Mouse (Mus musculus): ENCODE measurements around the gene Ints6. TPM values are rescaled to one million over a fixed set of nuclear protein-coding genes. Genes with fewer than 3 reads are reported as not detected.
"Not testable (repeated sequence)": the region's sequence is repeated elsewhere in the genome, so short reads cannot be mapped to it uniquely, and the experiment has no call there.

The Ints6 gene
- total RNA-seq, 1 experiment from 2014 or later = 247 TPM

- no peak for ATAC-seq (replicated peaks in 1 of 2; ENCODE audit: insufficient read depth in 1 of 2, low FRiP score in 2 of 2, low TSS enrichment in 1 of 2, low read depth in 1 of 2, poor library complexity in 2 of 2, severe bottlenecking in 2 of 2)
Observed at GRCm38 (mm10) chr14:62650376-62650775, 110.6 kb downstream of the Ints6 start.

DNA sequence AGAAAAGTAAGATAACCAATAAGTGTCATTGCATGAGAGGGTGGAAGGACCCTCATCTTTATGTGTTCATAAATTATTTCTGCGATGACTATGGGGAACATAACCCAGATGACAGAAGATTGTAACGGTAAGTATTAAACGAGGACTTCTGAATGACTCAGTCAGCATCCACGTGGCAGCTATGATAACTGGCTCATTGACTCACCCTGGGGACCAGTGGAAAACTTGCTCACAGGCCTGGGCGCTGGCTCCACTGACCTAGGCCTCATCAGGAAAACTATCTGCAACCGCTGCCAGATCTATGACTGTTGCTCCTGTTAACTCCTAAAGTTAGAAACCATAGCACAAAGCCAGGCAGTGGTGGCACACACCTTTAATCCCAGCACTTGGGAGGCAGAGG is 112.6 kb downstream of the Ints6 start:
- ATAC-seq (replicated peaks in 1 of 2; ENCODE audit: insufficient read depth in 1 of 2, low FRiP score in 2 of 2, low TSS enrichment in 1 of 2, low read depth in 1 of 2, poor library complexity in 2 of 2, severe bottlenecking in 2 of 2) = no peak

GRCm38 (mm10) chr14:62642368-62642767 is 118.6 kb downstream of the Ints6 start:
- not testable (repeated sequence) for ATAC-seq (replicated peaks in 1 of 2; ENCODE audit: insufficient read depth in 1 of 2, low FRiP score in 2 of 2, low TSS enrichment in 1 of 2, low read depth in 1 of 2, poor library complexity in 2 of 2, severe bottlenecking in 2 of 2)

GRCm38 (mm10) chr14:62640396-62640795 is 120.6 kb downstream of the Ints6 start:
- ATAC-seq (replicated peaks in 1 of 2; ENCODE audit: insufficient read depth in 1 of 2, low FRiP score in 2 of 2, low TSS enrichment in 1 of 2, low read depth in 1 of 2, poor library complexity in 2 of 2, severe bottlenecking in 2 of 2) = no peak

- ATAC-seq (replicated peaks in 1 of 2; ENCODE audit: insufficient read depth in 1 of 2, low FRiP score in 2 of 2, low TSS enrichment in 1 of 2, low read depth in 1 of 2, poor library complexity in 2 of 2, severe bottlenecking in 2 of 2) = no peak
Observed at GRCm38 (mm10) chr14:62639551-62639950, 121.4 kb downstream of the Ints6 start.

- ATAC-seq (replicated peaks in 1 of 2; ENCODE audit: insufficient read depth in 1 of 2, low FRiP score in 2 of 2, low TSS enrichment in 1 of 2, low read depth in 1 of 2, poor library complexity in 2 of 2, severe bottlenecking in 2 of 2) = peak in 1 of 2 experiments; percentile 25; a peak in 1 of 4 replicates
Observed at GRCm38 (mm10) chr14:62639111-62639510, 121.9 kb downstream of the Ints6 start.

- no peak for ATAC-seq (replicated peaks in 1 of 2; ENCODE audit: insufficient read depth in 1 of 2, low FRiP score in 2 of 2, low TSS enrichment in 1 of 2, low read depth in 1 of 2, poor library complexity in 2 of 2, severe bottlenecking in 2 of 2)
Observed at GRCm38 (mm10) chr14:62638345-62638702, 122.6 kb downstream of the Ints6 start.

DNA sequence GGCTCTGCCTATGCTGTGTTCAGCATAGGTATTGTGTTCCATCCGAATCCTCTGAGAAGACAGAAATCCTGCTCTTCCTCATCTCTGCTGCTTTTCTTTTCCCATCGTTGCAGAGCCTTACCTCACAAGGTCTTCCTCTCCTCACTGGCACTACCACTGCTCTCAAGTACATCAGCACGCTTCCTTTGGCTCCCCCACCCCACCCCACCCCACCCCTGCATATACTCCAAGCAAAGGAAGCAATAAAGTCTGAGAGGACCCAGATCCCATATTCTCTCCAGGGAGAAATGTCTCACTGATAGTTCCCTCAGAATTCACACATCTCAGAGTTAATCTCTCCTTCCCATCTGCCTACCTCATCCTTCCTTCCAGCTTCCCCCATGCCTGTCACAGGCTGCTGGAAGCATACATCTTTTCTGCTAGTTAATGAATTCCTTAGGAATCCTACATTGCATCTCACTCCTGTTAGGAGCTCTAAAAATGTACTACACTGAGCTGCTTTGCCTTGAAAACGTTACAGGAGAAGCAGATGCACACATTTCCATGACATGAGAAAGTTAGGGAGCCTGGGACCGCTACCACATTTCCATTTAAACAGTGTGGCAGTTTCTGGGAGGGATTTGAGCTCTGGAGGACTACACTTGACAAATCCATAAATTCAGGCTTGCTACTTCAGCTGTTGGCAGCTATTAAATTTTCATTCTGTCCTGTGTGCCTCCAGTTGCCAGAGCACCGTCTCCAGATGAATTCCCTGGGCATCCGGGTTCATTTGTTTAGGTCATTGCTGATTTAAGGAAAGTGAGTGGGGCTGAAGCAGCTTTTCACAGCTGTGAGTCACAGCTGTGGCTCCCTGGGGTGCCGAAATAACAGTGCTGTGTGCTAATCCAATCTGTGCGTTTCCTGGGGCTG is 123.3 kb downstream of the Ints6 start:
- ATAC-seq (replicated peaks in 1 of 2; ENCODE audit: insufficient read depth in 1 of 2, low FRiP score in 2 of 2, low TSS enrichment in 1 of 2, low read depth in 1 of 2, poor library complexity in 2 of 2, severe bottlenecking in 2 of 2) = no peak

DNA sequence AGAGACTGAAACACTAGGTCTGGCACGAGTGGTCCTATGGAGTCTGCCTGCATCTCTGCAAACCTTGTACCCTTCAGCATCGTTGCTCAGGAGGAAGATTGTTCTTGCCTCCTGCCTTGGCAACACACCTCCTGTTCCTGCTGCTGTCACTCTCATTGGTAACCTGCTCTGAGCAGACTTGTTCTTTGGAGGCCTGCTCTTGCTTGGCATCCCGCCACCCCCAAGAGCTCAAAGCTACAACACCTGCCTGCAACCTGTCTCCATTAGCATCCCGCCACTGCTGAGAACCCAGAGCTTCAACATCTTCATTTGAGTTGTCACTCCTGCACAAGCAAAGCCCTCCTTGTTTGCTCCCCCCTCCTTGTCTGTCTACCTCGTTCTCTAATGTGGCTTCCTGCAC is 133.0 kb downstream of the Ints6 start:
- no peak for ATAC-seq (replicated peaks in 1 of 2; ENCODE audit: insufficient read depth in 1 of 2, low FRiP score in 2 of 2, low TSS enrichment in 1 of 2, low read depth in 1 of 2, poor library complexity in 2 of 2, severe bottlenecking in 2 of 2)

Other genes starting within 250 kb of the Ints6 start
- 0.13 TPM in 1 of 2 replicates, not detected in the other for gene Fam124a, start 205.4 kb downstream of the Ints6 start, total RNA-seq (2017)
- not detected in 2 replicates for gene Gm4131, start 194.2 kb downstream of the Ints6 start, total RNA-seq (2017)
- gene Serpine3, start 97.5 kb downstream of the Ints6 start, total RNA-seq (2017) = not detected in 2 replicates
- 31.4 and 35.4 TPM in 2 replicates for gene Wdfy2, start 76.5 kb upstream of the Ints6 start, total RNA-seq (2017)
- gene Defb48, start 223.3 kb upstream of the Ints6 start, total RNA-seq (2017) = not detected in 2 replicates
- gene Defb47, start 236.9 kb upstream of the Ints6 start, total RNA-seq (2017) = not detected in 2 replicates